Mouse (Mus musculus) E14TG2a.4 (cell line): ENCODE results near the gene Omd.
"Not testable (repeated sequence)": the region's sequence is repeated elsewhere in the genome, so short reads cannot be mapped to it uniquely, and the experiment has no call there.

ENCODE experiments used
- H3K27me3 ChIP-seq: 2 replicates; pipeline ENCODE4 v1.6.1; 2014; ENCODE audit warnings: low read length, control low read depth; ENCODE audit not compliant: insufficient read depth
- H3K36me3 ChIP-seq: 2 replicates; pipeline ENCODE4 v1.6.1; 2014; ENCODE audit warnings: low read length, control low read depth; ENCODE audit not compliant: insufficient read depth
- H3K4me1 ChIP-seq: replicated peaks from 2 replicates; pipeline ENCODE4 v1.6.1; 2014; ENCODE audit warnings: low read depth, low read length, control low read depth
- H3K4me3 ChIP-seq: replicated peaks from 2 replicates; pipeline ENCODE4 v1.5.1; 2014; ENCODE audit warnings: mild to moderate bottlenecking, low read length
- H3K9me3 ChIP-seq: 2 replicates; pipeline ENCODE4 v1.6.1; 2014; ENCODE audit warnings: low read length, control low read depth
- CTCF ChIP-seq: conservative IDR thresholded peaks from 2 replicates; pipeline ENCODE4 v1.5.1; 2014; ENCODE audit warnings: low read length
- NANOG ChIP-seq: IDR thresholded peaks from 2 replicates; pipeline ENCODE4 v1.6.1; 2014; ENCODE audit warnings: borderline replicate concordance, low read length, mixed read lengths
- POU5F1 ChIP-seq: IDR thresholded peaks from 2 replicates; pipeline ENCODE4 v1.6.1; 2014; ENCODE audit warnings: low read length, borderline replicate concordance

Gene Omd

GRCm38 (mm10) chr13:49586062-49586461 is 3.8 kb downstream of the Omd start:
- Histone ChIP-seq H3K36me3 (no peaks in the 10 kb centered on the region), H3K4me3 (no peak overlapping the region), H3K27me3 (no peaks in the 10 kb centered on the region), H3K4me1 (no peaks in the 10 kb centered on the region), H3K9me3 (no peaks in the 10 kb centered on the region)
- TF ChIP-seq POU5F1 (no peak), NANOG (no peak), CTCF (no peak)

- not testable (repeated sequence) for H3K4me3 ChIP-seq, H3K27me3 ChIP-seq, H3K36me3 ChIP-seq
Measured at GRCm38 (mm10) chr13:49602541-49602940, 20.3 kb downstream of the Omd start.

GRCm38 (mm10) chr13:49603603-49604002 is 21.3 kb downstream of the Omd start:
- TF ChIP-seq POU5F1 (no peak), CTCF (no peak), NANOG (no peak)
- Histone ChIP-seq H3K27me3 (no peaks in the 10 kb centered on the region), H3K4me3 (no peak overlapping the region), H3K36me3 (peaks cover 10% of the 10 kb centered on the region), H3K9me3 (peaks cover 23% of the 10 kb centered on the region), H3K4me1 (peaks cover 16% of the 10 kb centered on the region)

More at GRCm38 (mm10) chr13:49602541-49602940, 20.3 kb downstream of the Omd start:
- Histone ChIP-seq H3K4me1 (peaks cover 13% of the 10 kb centered on the region), H3K9me3 (peaks cover 30% of the 10 kb centered on the region)

- Histone ChIP-seq H3K36me3 (no peaks in the 10 kb centered on the region), H3K4me3 (no peak within 1 kb of the TSS), H3K9me3 (no peaks in the 10 kb centered on the region), H3K27me3 (no peaks in the 10 kb centered on the region), H3K4me1 (peaks cover 13% of the 10 kb centered on the region)
- no peak for TF ChIP-seq CTCF
Measured at GRCm38 (mm10) chr13:49607714-49608113, 25.5 kb downstream of the Omd start, which contains the start of gene Ogn. TSS of gene Ogn (plus strand) at chr13:49608046.

GRCm38 (mm10) chr13:49608589-49609322 is 26.5 kb downstream of the Omd start:
- Histone ChIP-seq H3K27me3 (no peaks in the 10 kb centered on the region), H3K4me3 (no peak overlapping the region), H3K9me3 (no peaks in the 10 kb centered on the region), H3K4me1 (peaks cover 3% of the 10 kb centered on the region; the same call in 1 of the 2 replicates), H3K36me3 (no peaks in the 10 kb centered on the region)
- TF ChIP-seq NANOG (no peak), POU5F1 (no peak), CTCF (no peak)

GRCm38 (mm10) chr13:49617021-49617420 is 34.8 kb downstream of the Omd start:
- Histone ChIP-seq H3K9me3 (no peaks in the 10 kb centered on the region), H3K36me3 (no peaks in the 10 kb centered on the region), H3K27me3 (no peaks in the 10 kb centered on the region), H3K4me1 (peaks cover 8% of the 10 kb centered on the region), H3K4me3 (no peak overlapping the region)
- no peak for TF ChIP-seq NANOG
- no peak for TF ChIP-seq POU5F1
- no peak for TF ChIP-seq CTCF

GRCm38 (mm10) chr13:49618365-49618764 is 36.1 kb downstream of the Omd start:
- Histone ChIP-seq H3K36me3 (no peaks in the 10 kb centered on the region), H3K9me3 (no peaks in the 10 kb centered on the region), H3K4me3 (no peak overlapping the region), H3K4me1 (peaks cover 12% of the 10 kb centered on the region), H3K27me3 (no peaks in the 10 kb centered on the region)
- TF ChIP-seq NANOG (no peak), CTCF (no peak), POU5F1 (no peak)

- Histone ChIP-seq H3K4me3 (no peak overlapping the region), H3K36me3 (no peaks in the 10 kb centered on the region), H3K4me1 (peaks cover 12% of the 10 kb centered on the region), H3K9me3 (no peaks in the 10 kb centered on the region), H3K27me3 (no peaks in the 10 kb centered on the region)
- TF ChIP-seq NANOG, result no peak
- TF ChIP-seq CTCF, result no peak
- TF ChIP-seq POU5F1, result no peak
Measured at GRCm38 (mm10) chr13:49623216-49623615, 41.0 kb downstream of the Omd start.

GRCm38 (mm10) chr13:49628167-49628566 is 45.9 kb downstream of the Omd start:
- Histone ChIP-seq H3K27me3 (no peaks in the 10 kb centered on the region), H3K4me3 (no peak overlapping the region), H3K4me1 (no peaks in the 10 kb centered on the region), H3K9me3 (no peaks in the 10 kb centered on the region), H3K36me3 (0 out of 2 replicates have a peak, but pooled peaks cover 8% of the 10 kb centered on the region)
- TF ChIP-seq POU5F1 (no peak), CTCF (no peak), NANOG (no peak)
